Mouse (Mus musculus): ENCODE measurements at regions not wholly inside any gene's neighbourhood (a gene's known extent, or its start where the extent isn't known, plus 50 kb on each side); places are given as distances from the start of the nearest gene placed in this dataset.

GRCm38 (mm10) chr1:77206535-77206934 lies 308.4 kb downstream of the Epha4 start:
- TF ChIP-seq POLR2A (IDR thresholded peaks at IDR 0.05; ENCODE audit: insufficient read depth, low read length) = no peak
- no peak for TF ChIP-seq CTCF (IDR thresholded peaks at IDR 0.05; ENCODE audit: low read depth, low read length)
